Mouse (Mus musculus): ENCODE results near the gene 4930438A08Rik.

- TF ChIP-seq POLR2A (IDR thresholded peaks at IDR 0.05; ENCODE audit: extremely low read depth, insufficient read depth, low read length), result no peak
- no peak for TF ChIP-seq CTCF (IDR thresholded peaks at IDR 0.05; ENCODE audit: low read depth, low read length)
Measured at GRCm38 (mm10) chr11:58306860-58307308, 32.3 kb downstream of the 4930438A08Rik start, which contains the start of gene Zfp692.
